Mouse (Mus musculus) liver, postnatal 0 days (tissue): Measurements from ENCODE around the gene Pde10a. TPM values are rescaled to one million over a fixed set of nuclear protein-coding genes. Genes with fewer than 3 reads are reported as not detected.
A peak's percentile ranks its signal among the peaks of the same experiment; 100 is the strongest.

Experiments used
- ATAC-seq: fragments of 200-750 bp; cut with Nextera tagmentation; 2 replicates; pipeline ENCODE4 v1.8.0; 2017; ENCODE audit warnings: mild to moderate bottlenecking, moderate library complexity
- DNase-seq: peaks from one replicate; pipeline ENCODE4 v3.0.0-alpha.2; 2016
- H3K27ac ChIP-seq: fragments of 300-500 bp; sonication (generic); 2 replicates; pipeline ENCODE4 v1.5.1; 2014; ENCODE audit warnings: antibody characterized with exemption, moderate library complexity, mild to moderate bottlenecking, low read depth
- H3K27me3 ChIP-seq: fragments of 300-500 bp; sonication (generic); 2 replicates; pipeline ENCODE4 v1.6.1; 2014; ENCODE audit warnings: low read length, control low read depth, mixed read lengths; ENCODE audit not compliant: insufficient read depth
- H3K36me3 ChIP-seq: fragments of 300-500 bp; sonication (generic); replicated peaks from 2 replicates; pipeline ENCODE4 v1.6.1; 2014; ENCODE audit warnings: mild to moderate bottlenecking, control low read depth, low read length, moderate library complexity, mixed read lengths; ENCODE audit not compliant: insufficient read depth
- H3K4me1 ChIP-seq: fragments of 300-500 bp; sonication (generic); 2 replicates; pipeline ENCODE4 v1.6.1; 2014; ENCODE audit warnings: antibody characterized with exemption, mild to moderate bottlenecking, control low read depth; ENCODE audit not compliant: insufficient read depth
- H3K4me2 ChIP-seq: fragments of 300-500 bp; sonication (generic); 2 replicates; pipeline ENCODE4 v1.6.1; 2014; ENCODE audit warnings: low read depth, mild to moderate bottlenecking, low read length, moderate library complexity, mixed read lengths
- H3K4me3 ChIP-seq: fragments of 300-500 bp; sonication (generic); 2 replicates; pipeline ENCODE4 v1.5.1; 2014; ENCODE audit warnings: low read depth, low read length
- H3K9ac ChIP-seq: fragments of 300-500 bp; sonication (generic); replicated peaks from 2 replicates; pipeline ENCODE4 v1.6.1; 2014; ENCODE audit warnings: mild to moderate bottlenecking, moderate library complexity
- H3K9me3 ChIP-seq: fragments of 300-500 bp; sonication (generic); 2 replicates; pipeline ENCODE4 v1.6.1; 2016; ENCODE audit warnings: mild to moderate bottlenecking, control low read depth, low read length, mixed read lengths
- CTCF ChIP-seq: sonication (generic); IDR thresholded peaks from 2 replicates; pipeline ENCODE4 v1.5.1; 2016; ENCODE audit warnings: antibody characterized with exemption, low read depth
- EP300 ChIP-seq: IDR thresholded peaks from 2 replicates; pipeline ENCODE4 v1.6.1; 2016; ENCODE audit warnings: antibody characterized with exemption, low read depth, mild to moderate bottlenecking
- WGBS: fragments of 180-500 bp; shearing (Covaris S2); extraction: QIAGEN DNeasy Blood & Tissue Kit; methylation state at CpG from one replicate; pipeline ENCODE4 v1.1.7; 2014; ENCODE audit not compliant: insufficient replicate concordance; 5-methylcytosine and 5-hydroxymethylcytosine counted together
- polyA plus RNA-seq: library from polyadenylated mRNA; unstranded; fragments of >200 nt; fragmentation: Nextera tagmentation; extraction: Ambion mirVana; gene quantifications from 2 replicates; pipeline ENCODE4 v1.2.1, GENCODE M21; 2015

Pde10a gene
- polyA plus RNA-seq, 1 experiment from 2014 or later, result 0.90 TPM

DNA sequence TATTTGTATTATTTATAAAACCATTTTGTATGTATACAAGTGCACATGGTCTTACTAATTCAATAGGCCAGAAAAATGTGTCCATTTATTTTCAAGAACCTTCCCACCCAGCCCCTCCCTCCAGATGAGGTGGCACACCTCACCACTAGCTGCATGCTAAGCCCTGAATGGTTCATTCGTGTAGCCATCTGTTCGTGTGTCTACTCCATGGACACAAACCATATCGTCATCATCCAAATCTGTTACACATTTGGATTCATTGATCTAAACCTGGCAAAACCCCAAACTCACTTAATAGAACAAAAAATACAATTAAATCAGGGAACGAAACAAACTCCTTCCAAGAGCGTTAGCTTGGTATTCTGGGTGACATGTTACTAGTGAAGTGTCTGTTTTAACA lies 435.9 kb downstream of the Pde10a start:
- H3K36me3 ChIP-seq, result no peaks in the 10 kb centered on the region
- no peak overlapping the region for H3K9ac ChIP-seq
- H3K4me3 ChIP-seq, result no peak overlapping the region
- no peaks in the 10 kb centered on the region for H3K4me1 ChIP-seq
- DNase-seq, result no peak
- WGBS, result 78% methylated on average over 5 of the region's 5 CpGs
- H3K27me3 ChIP-seq, result no peaks in the 10 kb centered on the region
- no peak overlapping the region for H3K4me2 ChIP-seq
- ATAC-seq, result no peak
- no peak overlapping the region for H3K27ac ChIP-seq
- TF ChIP-seq EP300 (no peak), CTCF (no peak)
- no peaks in the 10 kb centered on the region for H3K9me3 ChIP-seq

DNA sequence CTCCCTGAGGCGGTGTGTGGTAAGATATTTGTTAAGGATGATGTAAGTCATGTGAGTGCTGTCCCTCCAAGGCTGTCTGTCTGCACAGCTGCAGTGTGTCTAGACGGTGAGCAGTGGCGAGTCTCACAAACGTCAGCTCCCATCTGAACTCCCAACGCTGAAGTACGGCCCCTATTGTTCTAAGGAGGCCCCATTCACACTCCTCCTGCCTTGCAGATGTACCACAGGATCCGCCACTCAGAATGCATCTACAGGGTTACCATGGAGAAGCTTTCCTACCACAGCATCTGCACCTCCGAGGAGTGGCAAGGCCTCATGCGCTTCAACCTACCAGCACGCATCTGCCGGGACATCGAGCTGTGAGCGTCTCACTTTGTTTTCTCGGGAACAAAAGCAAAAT lies 436.5 kb downstream of the Pde10a start:
- Histone ChIP-seq H3K4me3 (no peak overlapping the region), H3K27me3 (no peaks in the 10 kb centered on the region), H3K4me1 (no peaks in the 10 kb centered on the region), H3K9me3 (no peaks in the 10 kb centered on the region), H3K9ac (no peak overlapping the region), H3K36me3 (no peaks in the 10 kb centered on the region), H3K27ac (no peak overlapping the region), H3K4me2 (no peak overlapping the region)
- TF ChIP-seq CTCF (no peak), EP300 (no peak)
- ATAC-seq (no peak), DNase-seq (no peak)
- 78% methylated on average over 14 of the region's 14 CpGs for WGBS

GRCm38 (mm10) chr17:8965177-8965576 lies 440.0 kb downstream of the Pde10a start:
- 72% methylated on average over 6 of the region's 6 CpGs for WGBS
- no peak for ATAC-seq
- no peak for DNase-seq

GRCm38 (mm10) chr17:8972152-8972854 lies 447.1 kb downstream of the Pde10a start:
- no peaks in the 10 kb centered on the region for H3K9me3 ChIP-seq
- H3K27me3 ChIP-seq, result no peaks in the 10 kb centered on the region
- H3K4me2 ChIP-seq, result no peak overlapping the region
- TF ChIP-seq CTCF (no peak), EP300 (no peak)
- no peak overlapping the region for H3K27ac ChIP-seq
- no peak overlapping the region for H3K4me3 ChIP-seq
- no peak for DNase-seq
- no peaks in the 10 kb centered on the region for H3K4me1 ChIP-seq
- H3K36me3 ChIP-seq, result no peaks in the 10 kb centered on the region
- 54% methylated on average over 12 of the region's 12 CpGs for WGBS
- H3K9ac ChIP-seq, result no peak overlapping the region
- no peak for ATAC-seq

More at GRCm38 (mm10) chr17:8965177-8965576, 440.0 kb downstream of the Pde10a start:
- H3K36me3 ChIP-seq, result no peaks in the 10 kb centered on the region
- H3K9ac ChIP-seq, result no peak overlapping the region
- no peaks in the 10 kb centered on the region for H3K4me1 ChIP-seq
- no peaks in the 10 kb centered on the region for H3K27me3 ChIP-seq
- H3K4me2 ChIP-seq, result no peak overlapping the region
- no peak overlapping the region for H3K27ac ChIP-seq
- H3K9me3 ChIP-seq, result no peaks in the 10 kb centered on the region
- H3K4me3 ChIP-seq, result no peak overlapping the region
- TF ChIP-seq CTCF (no peak), EP300 (no peak)

DNA sequence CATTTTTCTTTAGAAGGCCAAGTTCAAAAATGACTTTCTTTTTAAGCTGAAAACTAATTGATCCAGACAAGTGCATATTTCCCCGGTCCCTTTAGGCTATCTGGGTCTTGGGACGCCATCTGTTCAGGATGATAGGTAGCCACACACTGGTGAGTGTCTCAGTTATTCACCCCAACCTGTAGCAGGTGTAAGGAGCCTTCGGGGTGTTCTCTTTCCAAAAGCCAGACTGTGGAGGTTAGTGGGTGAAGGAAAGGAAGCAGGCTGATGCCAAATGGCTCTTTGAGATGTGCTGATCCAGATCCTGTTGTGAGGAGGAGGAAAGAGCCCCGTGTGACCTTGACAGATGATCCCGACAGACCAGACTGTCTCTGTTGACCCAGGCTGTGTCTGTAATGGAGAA lies 448.2 kb downstream of the Pde10a start:
- 41% methylated on average over 5 of the region's 5 CpGs for WGBS
- no peak for ATAC-seq
- H3K4me1 ChIP-seq, result no peaks in the 10 kb centered on the region
- no peaks in the 10 kb centered on the region for H3K36me3 ChIP-seq
- H3K4me2 ChIP-seq, result no peak overlapping the region
- H3K27ac ChIP-seq, result no peak overlapping the region
- no peaks in the 10 kb centered on the region for H3K9me3 ChIP-seq
- no peak overlapping the region for H3K4me3 ChIP-seq
- TF ChIP-seq EP300 (no peak), CTCF (no peak)
- H3K27me3 ChIP-seq, result no peaks in the 10 kb centered on the region
- DNase-seq, result no peak
- H3K9ac ChIP-seq, result no peak overlapping the region

GRCm38 (mm10) chr17:8974423-8974822 lies 449.3 kb downstream of the Pde10a start:
- no peak overlapping the region for H3K4me3 ChIP-seq
- no peaks in the 10 kb centered on the region for H3K36me3 ChIP-seq
- H3K4me1 ChIP-seq, result no peaks in the 10 kb centered on the region
- no peak overlapping the region for H3K27ac ChIP-seq
- 68% methylated on average over 7 of the region's 7 CpGs for WGBS
- no peaks in the 10 kb centered on the region for H3K27me3 ChIP-seq
- no peak for TF ChIP-seq EP300
- TF ChIP-seq CTCF, result no peak
- no peaks in the 10 kb centered on the region for H3K9me3 ChIP-seq
- no peak overlapping the region for H3K9ac ChIP-seq
- DNase-seq (peak; percentile 41), ATAC-seq (peak; percentile 86)
- no peak overlapping the region for H3K4me2 ChIP-seq
